10 mouse cellular contexts compared by ENCODE assay signal in the genomic region with DNA sequence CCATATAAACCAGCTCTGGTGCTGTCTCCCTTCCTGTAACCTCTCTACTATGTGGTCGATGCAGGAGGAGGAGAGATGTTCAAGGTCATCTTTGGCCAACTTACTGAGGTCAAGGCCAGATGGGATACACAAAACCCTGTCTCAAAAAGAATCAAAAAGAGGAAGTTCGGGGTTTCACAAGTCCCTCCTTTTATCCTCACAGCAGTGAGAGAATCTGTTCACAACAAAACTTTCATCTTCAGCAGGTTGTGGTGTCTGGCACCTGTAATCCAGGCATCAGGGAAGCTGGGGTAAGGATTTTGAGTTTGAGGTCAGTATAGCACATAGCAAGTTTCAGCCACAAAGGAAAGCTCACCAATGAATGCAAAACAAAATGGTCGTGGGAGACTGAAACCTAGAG. TPM values are rescaled to one million over a fixed set of nuclear protein-coding genes. Genes with fewer than 3 reads are reported as not detected.
A peak's percentile ranks its signal among the peaks of the same experiment; 100 is the strongest.
DNase-seq lines count a peak whose midpoint lies in the region; ATAC-seq and TF ChIP-seq lines count a peak whose summit lies in the region.
"Had no signal": no experiment of that assay in that cellular context is flagged by ENCODE, and none has a peak within 500 bp of the region (broad histone marks: within the 10 kb centered on the region; RNA-seq: fewer than 3 reads in every experiment).

No protein-coding gene starts in this region.

- no peak overlapping the region for H3K4me3 ChIP-seq in kidney, embryonic 14.5 days (ENCODE audit: low read length)
- no peak overlapping the region for H3K4me3 ChIP-seq in liver, embryonic 14.5 days (ENCODE audit: insufficient read depth in 1 of 2, low read depth in 2 of 2, low read length in 2 of 2)
- H3K4me3 ChIP-seq in forebrain, embryonic 13.5 days: no peak overlapping the region

- TF ChIP-seq CTCF in liver, embryonic 14.5 days (IDR thresholded peaks at IDR 0.05; ENCODE audit: low read depth): no peak

- DNase-seq in kidney, postnatal 4 days: no peak
- DNase-seq in A20 (ENCODE audit: low read depth, low spot score): peak; percentile 86
- DNase-seq in MEL-GATA-1-ER (ENCODE audit: extremely low read depth, low read depth): peak; percentile 41
- DNase-seq in liver, embryonic 14.5 days (ENCODE audit: low read depth in 3 of 3, low spot score in 3 of 3): no peak
- DNase-seq in frontal cortex, postnatal 10 days (ENCODE audit: low spot score in 2 of 2): no peak
- DNase-seq in thymus, postnatal 36 days: no peak
- DNase-seq: gastrocnemius, postnatal 25 days had no signal

- no peak for ATAC-seq in kidney, embryonic 14.5 days (ENCODE audit: low FRiP score, low TSS enrichment)
- no peak for ATAC-seq in liver, embryonic 14.5 days (ENCODE audit: insufficient read depth)
- ATAC-seq in forebrain, embryonic 13.5 days: no peak
- ATAC-seq: intestine, embryonic 16.5 days had no signal

- H3K9ac ChIP-seq in kidney, embryonic 14.5 days (ENCODE audit: low read depth, low read length): 0 out of 2 replicates have a peak overlapping the region, but pooled peaks have one; percentile 91
- H3K9ac ChIP-seq in liver, embryonic 14.5 days (replicated peaks): no peak overlapping the region
- H3K9ac ChIP-seq in forebrain, embryonic 13.5 days: no peak overlapping the region

- no peak for TF ChIP-seq EP300 in liver, embryonic 14.5 days (IDR thresholded peaks at IDR 0.05; ENCODE audit: low read depth)

- H3K9me3 ChIP-seq in kidney, embryonic 14.5 days (ENCODE audit: control insufficient read depth, low read length): no peaks in the 10 kb centered on the region
- no peaks in the 10 kb centered on the region for H3K9me3 ChIP-seq in liver, embryonic 14.5 days (ENCODE audit: control insufficient read depth, low read length)
- H3K9me3 ChIP-seq in forebrain, embryonic 13.5 days (replicated peaks): no peaks in the 10 kb centered on the region

- no peaks in the 10 kb centered on the region for H3K27me3 ChIP-seq in kidney, embryonic 14.5 days (ENCODE audit: control insufficient read depth, insufficient read depth, low read length)
- H3K27me3 ChIP-seq in liver, embryonic 14.5 days (ENCODE audit: control insufficient read depth, insufficient read depth, low read length): no peaks in the 10 kb centered on the region
- H3K27me3 ChIP-seq in forebrain, embryonic 13.5 days: no peaks in the 10 kb centered on the region

- H3K4me2 ChIP-seq in kidney, embryonic 14.5 days (replicated peaks; ENCODE audit: low read depth, low read length): no peak overlapping the region; the same call in 1 of the 2 replicates
- peak overlapping the region; percentile 84; the same call in 1 of the 2 replicates for H3K4me2 ChIP-seq in liver, embryonic 14.5 days (ENCODE audit: low read depth)
- H3K4me2 ChIP-seq in forebrain, embryonic 13.5 days: no peak overlapping the region; the same call in 1 of the 2 replicates

- 72% methylated on average over 3 of the region's 3 CpGs for WGBS in kidney, embryonic 14.5 days
- WGBS in liver, embryonic 14.5 days (ENCODE audit: insufficient replicate concordance): 27% methylated on average over 3 of the region's 3 CpGs
- 62% methylated on average over 3 of the region's 3 CpGs for WGBS in forebrain, embryonic 13.5 days

- H3K27ac ChIP-seq in kidney, embryonic 14.5 days (ENCODE audit: low read depth, low read length): no peak overlapping the region
- H3K27ac ChIP-seq in liver, embryonic 14.5 days: no peak overlapping the region
- H3K27ac ChIP-seq in forebrain, embryonic 13.5 days: no peak overlapping the region

- H3K4me1 ChIP-seq in kidney, embryonic 14.5 days (ENCODE audit: control insufficient read depth, insufficient read depth, low read length): peaks cover 14% of the 10 kb centered on the region
- peaks cover 24 to 30% of the 10 kb centered on the region in 2 experiments for H3K4me1 ChIP-seq in liver, embryonic 14.5 days (replicated peaks; ENCODE audit: control insufficient read depth in 2 of 2, insufficient read depth in 2 of 2, low read length in 1 of 2)
- H3K4me1 ChIP-seq in forebrain, embryonic 13.5 days: peaks cover 30% of the 10 kb centered on the region

- no peaks in the 10 kb centered on the region for H3K36me3 ChIP-seq in kidney, embryonic 14.5 days (ENCODE audit: control insufficient read depth, insufficient read depth, low read length)
- no peaks in the 10 kb centered on the region; the same call in none of the 2 replicates for H3K36me3 ChIP-seq in liver, embryonic 14.5 days (replicated peaks; ENCODE audit: control insufficient read depth, insufficient read depth, low read depth)
- H3K36me3 ChIP-seq in forebrain, embryonic 13.5 days (ENCODE audit: poor library complexity, severe bottlenecking): no peaks in the 10 kb centered on the region

RNA-seq across cellular contexts. Expression of gene Setd2, which starts 1.7 kb away (rescaled TPM):
- polyA plus RNA-seq in kidney, embryonic 14.5 days (2014; fragmentation: Nextera tagmentation; extraction: Ambion mirVana): 46.5 and 55.9 TPM in 2 replicates
- 21.4 and 25.0 TPM in 2 replicates for polyA plus RNA-seq in liver, embryonic 14.5 days (2012; rRNA removed)
- 12.4 and 14.2 TPM in 2 replicates for polyA plus RNA-seq in liver, embryonic 14.5 days (2014; fragmentation: Nextera tagmentation; extraction: Ambion mirVana)
- 39.7 and 41.8 TPM in 2 replicates for polyA plus RNA-seq in forebrain, embryonic 13.5 days (2015; fragmentation: Nextera tagmentation; extraction: Ambion mirVana)

RNA-seq across cellular contexts. Expression of gene Kif9, which starts 53.9 kb away (rescaled TPM):
- 1.2 TPM in 2 replicates for polyA plus RNA-seq in kidney, embryonic 14.5 days (2014; fragmentation: Nextera tagmentation; extraction: Ambion mirVana)
- 0.10 and 0.19 TPM in 2 replicates for polyA plus RNA-seq in liver, embryonic 14.5 days (2012; rRNA removed)
- 0.10 and 0.37 TPM in 2 replicates for polyA plus RNA-seq in liver, embryonic 14.5 days (2014; fragmentation: Nextera tagmentation; extraction: Ambion mirVana)
- polyA plus RNA-seq in forebrain, embryonic 13.5 days (2015; fragmentation: Nextera tagmentation; extraction: Ambion mirVana): 1.7 and 3.0 TPM in 2 replicates

RNA-seq across cellular contexts. Expression of gene Klhl18, which starts 54.2 kb away (rescaled TPM):
- polyA plus RNA-seq in kidney, embryonic 14.5 days (2014; fragmentation: Nextera tagmentation; extraction: Ambion mirVana): 5.1 and 10.5 TPM in 2 replicates
- 2.4 and 2.8 TPM in 2 replicates for polyA plus RNA-seq in liver, embryonic 14.5 days (2012; rRNA removed)
- 1.8 and 2.4 TPM in 2 replicates for polyA plus RNA-seq in liver, embryonic 14.5 days (2014; fragmentation: Nextera tagmentation; extraction: Ambion mirVana)
- polyA plus RNA-seq in forebrain, embryonic 13.5 days (2015; fragmentation: Nextera tagmentation; extraction: Ambion mirVana): 8.2 and 9.6 TPM in 2 replicates

Comparison
In these comparisons a context has a peak if more than half of its experiments do, and no peak if none do; other contexts are left out.
1. DNase-seq: peak in A20 (single experiment) and MEL-GATA-1-ER (single experiment); none in kidney, postnatal 4 days (0 of 2), liver, embryonic 14.5 days (0 of 3), frontal cortex, postnatal 10 days (0 of 2) and thymus, postnatal 36 days (0 of 2).